Mouse (Mus musculus) forebrain, embryonic 16.5 days (tissue): Measurements from ENCODE around the gene Lin7a. TPM values are rescaled to one million over a fixed set of nuclear protein-coding genes. Genes with fewer than 3 reads are reported as not detected.

Source experiments
- ATAC-seq: fragments of 200-750 bp; cut with Nextera tagmentation; 2 replicates; pipeline ENCODE4 v1.8.0; 2017; ENCODE audit warnings: mild to moderate bottlenecking, moderate library complexity
- H3K27ac ChIP-seq: fragments of 300-500 bp; sonication (generic); 2 replicates; pipeline ENCODE4 v1.5.1; 2014; ENCODE audit warnings: low read length, control low read depth
- H3K27me3 ChIP-seq: fragments of 300-500 bp; sonication (generic); replicated peaks from 2 replicates; pipeline ENCODE4 v1.6.1; 2014; ENCODE audit warnings: low read length; ENCODE audit not compliant: control insufficient read depth, insufficient read depth
- H3K36me3 ChIP-seq: fragments of 300-500 bp; sonication (generic); 2 replicates; pipeline ENCODE4 v1.6.1; 2014; ENCODE audit not compliant: control insufficient read depth, insufficient read depth
- H3K4me1 ChIP-seq: fragments of 300-500 bp; sonication (generic); replicated peaks from 2 replicates; pipeline ENCODE4 v1.6.1; 2014; ENCODE audit warnings: low read length; ENCODE audit not compliant: control insufficient read depth, insufficient read depth
- H3K4me2 ChIP-seq: fragments of 300-500 bp; sonication (generic); 2 replicates; pipeline ENCODE4 v1.6.1; 2014; ENCODE audit warnings: mild to moderate bottlenecking, low read length, control low read depth
- H3K4me3 ChIP-seq: fragments of 300-500 bp; sonication (generic); replicated peaks from 2 replicates; pipeline ENCODE4 v1.5.1; 2014; ENCODE audit warnings: mild to moderate bottlenecking, low read length, control low read depth
- H3K9ac ChIP-seq: fragments of 300-500 bp; sonication (generic); replicated peaks from 2 replicates; pipeline ENCODE4 v1.6.1; 2014; ENCODE audit warnings: low read depth, low read length, control low read depth
- H3K9me3 ChIP-seq: fragments of 300-500 bp; sonication (generic); 2 replicates; pipeline ENCODE4 v1.6.1; 2016; ENCODE audit warnings: low read length; ENCODE audit not compliant: control insufficient read depth
- WGBS: fragments of 180-500 bp; shearing (Covaris S2); extraction: QIAGEN DNeasy Blood & Tissue Kit; methylation state at CpG from one replicate; pipeline ENCODE4 v1.1.7; 2014; 5-methylcytosine and 5-hydroxymethylcytosine counted together
- polyA plus RNA-seq: library from polyadenylated mRNA; unstranded; fragments of >200 nt; fragmentation: Nextera tagmentation; extraction: Ambion mirVana; gene quantifications from 2 replicates; pipeline ENCODE4 v1.2.1, GENCODE M21; 2015

Lin7a gene
- polyA plus RNA-seq, 1 experiment from 2014 or later: 18.8 TPM

- H3K27me3 ChIP-seq: no peaks in the 10 kb centered on the region
- H3K4me2 ChIP-seq: no peak overlapping the region
- H3K36me3 ChIP-seq: no peaks in the 10 kb centered on the region
- no peak for ATAC-seq
- WGBS: 93% methylated on average over 6 of the region's 6 CpGs
- H3K27ac ChIP-seq: no peak overlapping the region
- no peak overlapping the region for H3K9ac ChIP-seq
- H3K9me3 ChIP-seq: no peaks in the 10 kb centered on the region
- H3K4me3 ChIP-seq: no peak overlapping the region
- H3K4me1 ChIP-seq: no peaks in the 10 kb centered on the region
These were observed 16.0 kb upstream of the Lin7a start for GRCm38 (mm10) chr10:107255351-107256050.

GRCm38 (mm10) chr10:107256451-107256960 is 15.0 kb upstream of the Lin7a start:
- Histone ChIP-seq H3K27ac (no peak overlapping the region), H3K4me2 (no peak overlapping the region), H3K36me3 (no peaks in the 10 kb centered on the region), H3K27me3 (no peaks in the 10 kb centered on the region), H3K4me1 (no peaks in the 10 kb centered on the region), H3K9me3 (no peaks in the 10 kb centered on the region), H3K9ac (no peak overlapping the region), H3K4me3 (no peak overlapping the region)
- 90% methylated on average over 5 of the region's 5 CpGs for WGBS
- no peak for ATAC-seq

- Histone ChIP-seq H3K9ac (no peak overlapping the region), H3K4me1 (no peaks in the 10 kb centered on the region), H3K27ac (no peak overlapping the region), H3K36me3 (no peaks in the 10 kb centered on the region), H3K4me3 (no peak overlapping the region), H3K4me2 (no peak overlapping the region), H3K9me3 (no peaks in the 10 kb centered on the region), H3K27me3 (no peaks in the 10 kb centered on the region)
- 94% methylated on average over 2 of the region's 2 CpGs for WGBS
- no peak for ATAC-seq
These were observed 11.1 kb upstream of the Lin7a start for GRCm38 (mm10) chr10:107260428-107260827.

GRCm38 (mm10) chr10:107272131-107272803 is 781 bp downstream of the Lin7a start:
- Histone ChIP-seq H3K4me3 (peak overlapping the region; percentile 85), H3K36me3 (no peaks in the 10 kb centered on the region), H3K27ac (peak overlapping the region; percentile 16; the same call in 1 of the 2 replicates), H3K9ac (peak overlapping the region; percentile 84), H3K9me3 (no peaks in the 10 kb centered on the region), H3K4me1 (peaks cover 7% of the 10 kb centered on the region), H3K27me3 (no peaks in the 10 kb centered on the region), H3K4me2 (peak overlapping the region; percentile 82)
- 1% methylated on average over 41 of the region's 41 CpGs for WGBS
- peak; percentile 77 for ATAC-seq

- H3K4me1 ChIP-seq: peaks cover 7% of the 10 kb centered on the region
- peak overlapping the region; percentile 85 for H3K4me3 ChIP-seq
- H3K36me3 ChIP-seq: no peaks in the 10 kb centered on the region
- 3% methylated on average over 11 of the region's 11 CpGs for WGBS
- peak overlapping the region; percentile 82 for H3K4me2 ChIP-seq
- peak overlapping the region; percentile 84 for H3K9ac ChIP-seq
- H3K27me3 ChIP-seq: no peaks in the 10 kb centered on the region
- H3K9me3 ChIP-seq: no peaks in the 10 kb centered on the region
- no peak overlapping the region for H3K27ac ChIP-seq
- peak; percentile 47 for ATAC-seq
These were observed 1.3 kb downstream of the Lin7a start for GRCm38 (mm10) chr10:107272804-107273145.

- no peak for ATAC-seq
- peaks cover 7% of the 10 kb centered on the region for H3K4me1 ChIP-seq
- WGBS: 42% methylated on average over 6 of the region's 6 CpGs
- H3K36me3 ChIP-seq: no peaks in the 10 kb centered on the region
- no peak overlapping the region for H3K4me2 ChIP-seq
- H3K27ac ChIP-seq: no peak overlapping the region
- no peaks in the 10 kb centered on the region for H3K9me3 ChIP-seq
- H3K4me3 ChIP-seq: no peak overlapping the region
- H3K27me3 ChIP-seq: no peaks in the 10 kb centered on the region
- no peak overlapping the region for H3K9ac ChIP-seq
These were observed 2.4 kb downstream of the Lin7a start for GRCm38 (mm10) chr10:107273848-107274247.

- Histone ChIP-seq H3K4me2 (no peak overlapping the region), H3K9ac (no peak overlapping the region), H3K4me1 (peaks cover 7% of the 10 kb centered on the region), H3K27me3 (no peaks in the 10 kb centered on the region), H3K36me3 (no peaks in the 10 kb centered on the region), H3K4me3 (no peak overlapping the region), H3K9me3 (no peaks in the 10 kb centered on the region), H3K27ac (no peak overlapping the region)
- no peak for ATAC-seq
- WGBS: 59% methylated on average over 3 of the region's 3 CpGs
These were observed 3.3 kb downstream of the Lin7a start for GRCm38 (mm10) chr10:107274785-107275184.

GRCm38 (mm10) chr10:107276647-107277046 is 5.2 kb downstream of the Lin7a start:
- Histone ChIP-seq H3K9me3 (no peaks in the 10 kb centered on the region), H3K27me3 (no peaks in the 10 kb centered on the region), H3K4me2 (no peak overlapping the region), H3K27ac (no peak overlapping the region), H3K9ac (no peak overlapping the region), H3K4me3 (no peak overlapping the region), H3K4me1 (peaks cover 3% of the 10 kb centered on the region; the same call in 1 of the 2 replicates), H3K36me3 (no peaks in the 10 kb centered on the region)
- 91% methylated on average over 2 of the region's 2 CpGs for WGBS
- ATAC-seq: no peak

GRCm38 (mm10) chr10:107293934-107294664 is 22.6 kb downstream of the Lin7a start:
- ATAC-seq: no peak
- no peak overlapping the region for H3K4me2 ChIP-seq
- no peak overlapping the region for H3K4me3 ChIP-seq
- H3K27ac ChIP-seq: no peak overlapping the region
- no peaks in the 10 kb centered on the region for H3K9me3 ChIP-seq
- no peaks in the 10 kb centered on the region for H3K36me3 ChIP-seq
- WGBS: 72% methylated on average over 7 of the region's 7 CpGs
- H3K4me1 ChIP-seq: no peaks in the 10 kb centered on the region
- H3K9ac ChIP-seq: no peak overlapping the region
- no peaks in the 10 kb centered on the region for H3K27me3 ChIP-seq
